Mouse (Mus musculus): ENCODE data around the gene Zdbf2.

DNA sequence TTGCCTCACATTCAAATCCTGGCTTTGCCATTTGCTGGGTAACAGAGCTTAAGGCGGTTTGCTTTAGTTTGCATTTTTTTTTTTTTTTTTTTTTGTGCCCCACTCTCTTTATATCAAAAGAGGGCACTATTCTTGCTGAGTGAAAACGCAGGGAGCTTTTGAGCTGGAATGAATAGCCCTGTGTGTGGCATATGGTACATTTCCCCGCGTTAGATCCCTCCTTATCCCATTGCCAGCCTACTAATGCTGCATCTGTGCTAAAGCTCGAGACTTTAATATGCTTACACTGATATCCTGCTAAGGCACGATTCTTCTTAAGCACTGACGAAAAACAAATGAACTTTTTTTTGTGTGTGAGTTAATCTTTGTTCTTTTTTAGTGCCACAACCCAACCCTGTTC, 20.9 kb downstream of the Zdbf2 start:
- no peak for TF ChIP-seq CTCF (IDR thresholded peaks at IDR 0.05; ENCODE audit: borderline replicate concordance, extremely low read depth, insufficient read depth, insufficient read length)
- no peak for TF ChIP-seq POLR2A (IDR thresholded peaks at IDR 0.05; ENCODE audit: borderline replicate concordance, extremely low read depth, insufficient read depth, insufficient read length, poor library complexity, severe bottlenecking)

Measured in brain, embryonic 14.5 days (tissue).